Mouse (Mus musculus): ENCODE measurements around the gene Engase.

Gene Engase

GRCm38 (mm10) chr11:118453886-118454671, 22.6 kb upstream of the Engase start:
- in situ Hi-C loops (cut with MboI, MseI) = no loop called here

- in situ Hi-C loops (cut with MboI, MseI) = no loop called here
These were observed 20.8 kb upstream of the Engase start for GRCm38 (mm10) chr11:118455788-118456187.

- in situ Hi-C loops (cut with MboI, MseI) = no loop called here
These were observed 19.7 kb upstream of the Engase start for GRCm38 (mm10) chr11:118456937-118457336.

- in situ Hi-C loops (cut with MboI, MseI) = no loop called here
These were observed 17.6 kb upstream of the Engase start for GRCm38 (mm10) chr11:118459051-118459450.

- in situ Hi-C loops (cut with MboI, MseI) = no loop called here
These were observed 17.1 kb upstream of the Engase start for GRCm38 (mm10) chr11:118459536-118459935.

- in situ Hi-C loops (cut with MboI, MseI) = loop anchor here (10.0 kb wide), 1 partner anchor 1815 kb away; no protein-coding TSS in a partner anchor
These were observed 16.3 kb upstream of the Engase start for GRCm38 (mm10) chr11:118460280-118460679.

- in situ Hi-C loops (cut with MboI, MseI) = loop anchor here (10.0 kb wide), 1 partner anchor 1807 kb away; no protein-coding TSS in a partner anchor
These were observed 9.1 kb upstream of the Engase start for GRCm38 (mm10) chr11:118467441-118468035.

GRCm38 (mm10) chr11:118469509-118470160, 7.0 kb upstream of the Engase start:
- in situ Hi-C loops (cut with MboI, MseI) = loop anchor here (10.0 kb wide), 1 partner anchor 1805 kb away; no protein-coding TSS in a partner anchor

GRCm38 (mm10) chr11:118470234-118470966, 6.2 kb upstream of the Engase start:
- in situ Hi-C loops (cut with MboI, MseI) = no loop called here

- in situ Hi-C loops (cut with MboI, MseI) = no loop called here
These were observed 5.0 kb upstream of the Engase start for GRCm38 (mm10) chr11:118471676-118472075.

- in situ Hi-C loops (cut with MboI, MseI) = no loop called here
These were observed 3.5 kb upstream of the Engase start for GRCm38 (mm10) chr11:118473161-118473560.

- in situ Hi-C loops (cut with MboI, MseI) = no loop called here
These were observed 2.7 kb upstream of the Engase start for GRCm38 (mm10) chr11:118473842-118474500.

- in situ Hi-C loops (cut with MboI, MseI) = loop anchor here (5.0 kb wide), 1 partner anchor 53 kb away; no protein-coding TSS in a partner anchor
These were observed 1.0 kb upstream of the Engase start for GRCm38 (mm10) chr11:118475496-118476083.

GRCm38 (mm10) chr11:118479776-118480175, 3.1 kb downstream of the Engase start:
- in situ Hi-C loops (cut with MboI, MseI) = loop anchor here (5.0 kb wide), 1 partner anchor 57 kb away; no protein-coding TSS in a partner anchor

GRCm38 (mm10) chr11:118481231-118481630, 4.6 kb downstream of the Engase start:
- in situ Hi-C loops (cut with MboI, MseI) = no loop called here

GRCm38 (mm10) chr11:118481751-118482150, 5.1 kb downstream of the Engase start:
- in situ Hi-C loops (cut with MboI, MseI) = no loop called here

- in situ Hi-C loops (cut with MboI, MseI) = no loop called here
These were observed 7.5 kb downstream of the Engase start for GRCm38 (mm10) chr11:118484169-118484568.

GRCm38 (mm10) chr11:118485338-118485737, 8.7 kb downstream of the Engase start:
- in situ Hi-C loops (cut with MboI, MseI) = loop anchor here (5.0 kb wide), 1 partner anchor 38 kb away; no protein-coding TSS in a partner anchor

GRCm38 (mm10) chr11:118485780-118486179, 9.2 kb downstream of the Engase start:
- in situ Hi-C loops (cut with MboI, MseI) = loop anchor here (5.0 kb wide), 1 partner anchor 38 kb away; no protein-coding TSS in a partner anchor

GRCm38 (mm10) chr11:118486281-118486680, 9.7 kb downstream of the Engase start:
- in situ Hi-C loops (cut with MboI, MseI) = loop anchor here (5.0 kb wide), 1 partner anchor 39 kb away; no protein-coding TSS in a partner anchor

All from T-helper 2 cell (primary cell).